Comparison of ENCODE assay signal across 11 mouse cellular contexts in the genomic region with DNA sequence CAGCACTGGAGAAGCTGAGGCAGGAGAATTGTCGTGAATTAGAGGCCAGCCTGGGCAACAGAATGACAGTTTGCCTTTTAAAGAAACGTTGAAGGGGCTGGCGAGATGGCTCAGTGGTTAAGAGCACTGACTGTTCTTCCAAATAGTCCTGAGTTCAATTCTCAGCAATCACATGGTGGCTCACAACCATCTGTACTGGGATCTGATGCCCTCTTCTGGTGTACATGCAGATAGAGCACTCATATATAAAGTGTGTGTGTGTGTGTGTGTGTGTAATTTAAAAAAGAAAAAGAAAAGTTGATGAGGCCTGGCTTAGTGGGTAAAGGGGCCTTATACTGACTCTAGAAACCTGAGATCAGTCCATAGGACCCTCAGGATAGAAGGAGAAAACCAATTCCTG. TPM values are rescaled to one million over a fixed set of nuclear protein-coding genes. Genes with fewer than 3 reads are reported as not detected.
A peak's percentile ranks its signal among the peaks of the same experiment; 100 is the strongest.
DNase-seq lines count a peak whose midpoint lies in the region; ATAC-seq and TF ChIP-seq lines count a peak whose summit lies in the region.
"Had no signal": no experiment of that assay in that cellular context is flagged by ENCODE, and none has a peak within 500 bp of the region (broad histone marks: within the 10 kb centered on the region; RNA-seq: fewer than 3 reads in every experiment).

No protein-coding gene starts in this region.

- H3K36me3 ChIP-seq in heart, embryonic 10.5 days, result no peaks in the 10 kb centered on the region
- H3K36me3 ChIP-seq in lung, embryonic 14.5 days (ENCODE audit: insufficient read depth), result no peaks in the 10 kb centered on the region
- H3K36me3 ChIP-seq in macrophage (ENCODE audit: inconsistent target), result no peaks in the 10 kb centered on the region
- H3K36me3 ChIP-seq: hindbrain, embryonic 12.5 days; neural tube, embryonic 13.5 days had no signal

- H3K9ac ChIP-seq in lung, embryonic 14.5 days, result no peak overlapping the region
- H3K9ac ChIP-seq: hindbrain, embryonic 12.5 days; neural tube, embryonic 13.5 days had no signal

- no peak for DNase-seq in heart, embryonic 10.5 days (ENCODE audit: low spot score)
- DNase-seq in heart, postnatal 25 days (ENCODE audit: low spot score), result no peak
- DNase-seq in lung, embryonic 14.5 days, result no peak
- no peak for DNase-seq in lung, postnatal 25 days (ENCODE audit: low spot score)
- no peak for DNase-seq in cerebellum, postnatal 25 days
- DNase-seq in left cerebral cortex, postnatal 14 days (ENCODE audit: low spot score in 2 of 2), result no peak
- DNase-seq: cerebellum, adult 18-20 months had no signal

- H3K4me2 ChIP-seq in lung, embryonic 14.5 days, result no peak overlapping the region
- H3K4me2 ChIP-seq: hindbrain, embryonic 12.5 days; neural tube, embryonic 13.5 days had no signal

- no peak overlapping the region for H3K4me3 ChIP-seq in heart, embryonic 10.5 days
- no peak overlapping the region for H3K4me3 ChIP-seq in lung, embryonic 14.5 days (ENCODE audit: low read depth, low read length)
- H3K4me3 ChIP-seq in bone marrow, adult 2 months (replicated peaks; ENCODE audit: control insufficient read depth, low read depth, low read length), result peak overlapping the region; percentile 5
- H3K4me3 ChIP-seq in macrophage (ENCODE audit: inconsistent target), result no peak overlapping the region
- H3K4me3 ChIP-seq: hindbrain, embryonic 12.5 days; neural tube, embryonic 13.5 days had no signal

- H3K9me3 ChIP-seq in heart, embryonic 10.5 days, result no peaks in the 10 kb centered on the region
- H3K9me3 ChIP-seq in lung, embryonic 14.5 days (ENCODE audit: low read depth, low read length), result no peaks in the 10 kb centered on the region
- H3K9me3 ChIP-seq: hindbrain, embryonic 12.5 days; neural tube, embryonic 13.5 days had no signal

- 75% methylated on average over 3 of the region's 3 CpGs for WGBS in heart, embryonic 10.5 days
- 78% methylated on average over 3 of the region's 3 CpGs for WGBS in lung, embryonic 14.5 days
- WGBS in bone marrow, adult 2 months, result 22% methylated on average over 3 of the region's 3 CpGs
- 24% methylated on average over 3 of the region's 3 CpGs for WGBS in macrophage (ENCODE audit: missing documents)

- no peaks in the 10 kb centered on the region for H3K79me2 ChIP-seq in macrophage (ENCODE audit: inconsistent target)

- peak; percentile 34; the same call in 1 of the 2 replicates for TF ChIP-seq CTCF in lung, embryonic 14.5 days (IDR thresholded peaks at IDR 0.05; ENCODE audit: low read depth)
- no peak for TF ChIP-seq CTCF in bone marrow, adult 2 months (IDR thresholded peaks at IDR 0.05; ENCODE audit: control insufficient read depth, insufficient read depth, low read length)

- H3K27ac ChIP-seq in heart, embryonic 10.5 days, result peak overlapping the region; percentile 59
- peak overlapping the region; percentile 81 for H3K27ac ChIP-seq in lung, embryonic 14.5 days (ENCODE audit: low read depth)
- peak overlapping the region; percentile 75 for H3K27ac ChIP-seq in bone marrow, adult 2 months (ENCODE audit: control insufficient read depth, insufficient read depth, low read depth, low read length, poor library complexity)
- H3K27ac ChIP-seq in macrophage, result peak overlapping the region; percentile 47
- H3K27ac ChIP-seq: neural tube, embryonic 13.5 days had no signal

- H3K27me3 ChIP-seq in heart, embryonic 10.5 days (ENCODE audit: insufficient read depth, poor library complexity, severe bottlenecking), result no peaks in the 10 kb centered on the region
- H3K27me3 ChIP-seq in lung, embryonic 14.5 days (ENCODE audit: insufficient read depth, low read length), result no peaks in the 10 kb centered on the region
- H3K27me3 ChIP-seq: hindbrain, embryonic 12.5 days; neural tube, embryonic 13.5 days had no signal

- peaks cover 24% of the 10 kb centered on the region for H3K4me1 ChIP-seq in heart, embryonic 10.5 days
- 0 out of 2 replicates have a peak, but pooled peaks cover 3% of the 10 kb centered on the region for H3K4me1 ChIP-seq in lung, embryonic 14.5 days (ENCODE audit: insufficient read depth)
- H3K4me1 ChIP-seq in bone marrow, adult 2 months (ENCODE audit: control insufficient read depth, insufficient read depth, low read length), result peaks cover 2% of the 10 kb centered on the region
- H3K4me1 ChIP-seq: hindbrain, embryonic 12.5 days; neural tube, embryonic 13.5 days had no signal

- intact Hi-C loops in heart, postnatal 25 days (cut with DNase I), result no loop called here
- intact Hi-C loops in left cerebral cortex, postnatal 14 days (cut with DNase I), result no loop called here

- TF ChIP-seq POLR2A in bone marrow, adult 2 months (IDR thresholded peaks at IDR 0.05; ENCODE audit: borderline replicate concordance, control insufficient read depth, low read depth, low read length), result no peak

- ATAC-seq in lung, embryonic 14.5 days (ENCODE audit: insufficient read depth), result no peak

RNA-seq across cellular contexts. Expression of a gene that starts 20.2 kb away (rescaled TPM):
- 32.3 and 35.6 TPM in 2 replicates for polyA plus RNA-seq in heart, embryonic 10.5 days (2016; fragmentation: Nextera tagmentation; extraction: Ambion mirVana)
- total RNA-seq in heart, postnatal 25 days (2021), result 1 to 10 TPM; 1.5 to 2.0 TPM
- polyA plus RNA-seq in lung, embryonic 14.5 days (2014; fragmentation: Nextera tagmentation; extraction: Ambion mirVana), result 40.8 and 42.0 TPM in 2 replicates
- 37.0 and 75.0 TPM in 2 replicates for polyA plus RNA-seq in bone marrow, adult 2 months (2011; ENCODE audit: insufficient read depth, insufficient read length, low replicate concordance, missing spikeins)
- total RNA-seq in macrophage (2018; cell fraction: chromatin; rRNA removed), result 10 to 100 TPM in 24 of 26 experiments, 1 to 10 TPM in 2; 6.5 to 42.8 (median 27.5) TPM
- 1 to 10 TPM; 2.1 to 5.1 (median 3.8) TPM for total RNA-seq in macrophage (2018; cell fraction: cytosol; rRNA removed)
- total RNA-seq in macrophage (2018; cell fraction: nucleus; rRNA removed), result 10 to 100 TPM in 22 of 26 experiments, 1 to 10 TPM in 4; 7.3 to 52.8 (median 15.7) TPM
- polyA plus RNA-seq in macrophage (2018), result 2.5 to 9.1 TPM (median 7.2 TPM) in 3 replicates
- 1 to 10 TPM; 3.9 to 5.2 TPM for total RNA-seq in left cerebral cortex, postnatal 14 days (2021)
